Mouse (Mus musculus): Measurements from ENCODE around the gene Wfdc1. TPM values are rescaled to one million over a fixed set of nuclear protein-coding genes. Genes with fewer than 3 reads are reported as not detected.
A peak's percentile ranks its signal among the peaks of the same experiment; 100 is the strongest.

The Wfdc1 gene
- polyA plus RNA-seq, 1 experiment from 2014 or later, result 0.36 TPM

- peaks cover 53% of the 10 kb centered on the region for H3K27me3 ChIP-seq (replicated peaks; ENCODE audit: control insufficient read depth, insufficient read depth, low read length)
- no peak overlapping the region for H3K4me2 ChIP-seq
- ATAC-seq (replicated peaks; ENCODE audit: low FRiP score) (no peak), DNase-seq (ENCODE audit: low spot score) (no peak)
- H3K36me3 ChIP-seq (ENCODE audit: control insufficient read depth, insufficient read depth, low read length), result no peaks in the 10 kb centered on the region
- H3K9ac ChIP-seq (ENCODE audit: low read depth, low read length), result no peak overlapping the region
- no peak overlapping the region for H3K4me3 ChIP-seq (ENCODE audit: low read depth, low read length)
- WGBS, result 38% methylated on average over 14 of the region's 14 CpGs
- no peaks in the 10 kb centered on the region for H3K4me1 ChIP-seq (replicated peaks; ENCODE audit: control insufficient read depth, insufficient read depth, low read length)
- no peak overlapping the region for H3K27ac ChIP-seq (ENCODE audit: low read depth, low read length)
- no peaks in the 10 kb centered on the region for H3K9me3 ChIP-seq (ENCODE audit: control insufficient read depth, low read length)
These were observed 31.4 kb upstream of the Wfdc1 start for GRCm38 (mm10) chr8:119634616-119635336.

- H3K27me3 ChIP-seq (replicated peaks; ENCODE audit: control insufficient read depth, insufficient read depth, low read length), result peaks cover 53% of the 10 kb centered on the region
- 39% methylated on average over 6 of the region's 6 CpGs for WGBS
- H3K27ac ChIP-seq (ENCODE audit: low read depth, low read length), result no peak within 1 kb of the TSS
- ATAC-seq (replicated peaks; ENCODE audit: low FRiP score), result no peak
- no peak for DNase-seq (ENCODE audit: low spot score)
- 0 out of 2 replicates have a peak within 1 kb of the TSS, but pooled peaks have one; percentile 14 for H3K9ac ChIP-seq (ENCODE audit: low read depth, low read length)
- H3K4me3 ChIP-seq (ENCODE audit: low read depth, low read length), result no peak within 1 kb of the TSS
- no peaks in the 10 kb centered on the region for H3K9me3 ChIP-seq (ENCODE audit: control insufficient read depth, low read length)
- H3K4me1 ChIP-seq (replicated peaks; ENCODE audit: control insufficient read depth, insufficient read depth, low read length), result no peaks in the 10 kb centered on the region
- H3K36me3 ChIP-seq (ENCODE audit: control insufficient read depth, insufficient read depth, low read length), result no peaks in the 10 kb centered on the region
- H3K4me2 ChIP-seq, result no peak within 1 kb of the TSS
These were observed 30.8 kb upstream of the Wfdc1 start, which contains the start of gene Kcng4 for GRCm38 (mm10) chr8:119635378-119635777. TSS of gene Kcng4 (minus strand) at chr8:119635680.

- H3K9me3 ChIP-seq (ENCODE audit: control insufficient read depth, low read length), result no peaks in the 10 kb centered on the region
- peaks cover 48% of the 10 kb centered on the region for H3K27me3 ChIP-seq (replicated peaks; ENCODE audit: control insufficient read depth, insufficient read depth, low read length)
- no peaks in the 10 kb centered on the region for H3K4me1 ChIP-seq (replicated peaks; ENCODE audit: control insufficient read depth, insufficient read depth, low read length)
- WGBS, result 50% methylated on average over 2 of the region's 2 CpGs
- no peak overlapping the region for H3K27ac ChIP-seq (ENCODE audit: low read depth, low read length)
- ATAC-seq (replicated peaks; ENCODE audit: low FRiP score) (no peak), DNase-seq (ENCODE audit: low spot score) (no peak)
- H3K9ac ChIP-seq (ENCODE audit: low read depth, low read length), result no peak overlapping the region
- H3K4me3 ChIP-seq (ENCODE audit: low read depth, low read length), result no peak overlapping the region
- H3K4me2 ChIP-seq, result no peak overlapping the region
- no peaks in the 10 kb centered on the region for H3K36me3 ChIP-seq (ENCODE audit: control insufficient read depth, insufficient read depth, low read length)
These were observed 30.2 kb upstream of the Wfdc1 start for GRCm38 (mm10) chr8:119635958-119636357.

- Histone ChIP-seq H3K4me2 (no peak overlapping the region), H3K4me1 (replicated peaks; ENCODE audit: control insufficient read depth, insufficient read depth, low read length) (no peaks in the 10 kb centered on the region), H3K36me3 (ENCODE audit: control insufficient read depth, insufficient read depth, low read length) (no peaks in the 10 kb centered on the region), H3K9me3 (ENCODE audit: control insufficient read depth, low read length) (no peaks in the 10 kb centered on the region), H3K27me3 (replicated peaks; ENCODE audit: control insufficient read depth, insufficient read depth, low read length) (peaks cover 46% of the 10 kb centered on the region), H3K9ac (ENCODE audit: low read depth, low read length) (no peak overlapping the region), H3K4me3 (ENCODE audit: low read depth, low read length) (no peak overlapping the region), H3K27ac (ENCODE audit: low read depth, low read length) (no peak overlapping the region)
- no peak for DNase-seq (ENCODE audit: low spot score)
- no peak for ATAC-seq (replicated peaks; ENCODE audit: low FRiP score)
- WGBS, result 50% methylated on average over 7 of the region's 7 CpGs
These were observed 29.4 kb upstream of the Wfdc1 start for GRCm38 (mm10) chr8:119636766-119637165.

- Histone ChIP-seq H3K4me3 (ENCODE audit: low read depth, low read length) (no peak overlapping the region), H3K27ac (ENCODE audit: low read depth, low read length) (no peak overlapping the region), H3K4me1 (replicated peaks; ENCODE audit: control insufficient read depth, insufficient read depth, low read length) (no peaks in the 10 kb centered on the region), H3K36me3 (ENCODE audit: control insufficient read depth, insufficient read depth, low read length) (no peaks in the 10 kb centered on the region), H3K9ac (ENCODE audit: low read depth, low read length) (no peak overlapping the region), H3K9me3 (ENCODE audit: control insufficient read depth, low read length) (no peaks in the 10 kb centered on the region), H3K27me3 (replicated peaks; ENCODE audit: control insufficient read depth, insufficient read depth, low read length) (peaks cover 39% of the 10 kb centered on the region), H3K4me2 (no peak overlapping the region)
- 75% methylated on average over 4 of the region's 4 CpGs for WGBS
- no peak for ATAC-seq (replicated peaks; ENCODE audit: low FRiP score)
- DNase-seq (ENCODE audit: low spot score), result no peak
These were observed 28.8 kb upstream of the Wfdc1 start for GRCm38 (mm10) chr8:119637381-119637780.

- Histone ChIP-seq H3K4me2 (no peak overlapping the region), H3K4me3 (ENCODE audit: low read depth, low read length) (no peak overlapping the region), H3K9me3 (ENCODE audit: control insufficient read depth, low read length) (no peaks in the 10 kb centered on the region), H3K9ac (ENCODE audit: low read depth, low read length) (no peak overlapping the region), H3K27me3 (replicated peaks; ENCODE audit: control insufficient read depth, insufficient read depth, low read length) (peaks cover 31% of the 10 kb centered on the region), H3K4me1 (replicated peaks; ENCODE audit: control insufficient read depth, insufficient read depth, low read length) (no peaks in the 10 kb centered on the region), H3K27ac (ENCODE audit: low read depth, low read length) (no peak overlapping the region), H3K36me3 (ENCODE audit: control insufficient read depth, insufficient read depth, low read length) (no peaks in the 10 kb centered on the region; the same call in 1 of the 2 replicates)
- DNase-seq (ENCODE audit: low spot score), result no peak
- WGBS, result 80% methylated on average over 6 of the region's 6 CpGs
- ATAC-seq (replicated peaks; ENCODE audit: low FRiP score), result no peak
These were observed 27.9 kb upstream of the Wfdc1 start for GRCm38 (mm10) chr8:119638261-119638660.

GRCm38 (mm10) chr8:119639798-119640197 is 26.4 kb upstream of the Wfdc1 start:
- Histone ChIP-seq H3K4me1 (replicated peaks; ENCODE audit: control insufficient read depth, insufficient read depth, low read length) (no peaks in the 10 kb centered on the region), H3K9me3 (ENCODE audit: control insufficient read depth, low read length) (no peaks in the 10 kb centered on the region), H3K4me2 (no peak overlapping the region), H3K27me3 (replicated peaks; ENCODE audit: control insufficient read depth, insufficient read depth, low read length) (peaks cover 15% of the 10 kb centered on the region), H3K4me3 (ENCODE audit: low read depth, low read length) (no peak overlapping the region), H3K9ac (ENCODE audit: low read depth, low read length) (no peak overlapping the region), H3K36me3 (ENCODE audit: control insufficient read depth, insufficient read depth, low read length) (no peaks in the 10 kb centered on the region; the same call in 1 of the 2 replicates), H3K27ac (ENCODE audit: low read depth, low read length) (no peak overlapping the region)
- WGBS, result 68% methylated on average over 7 of the region's 7 CpGs
- DNase-seq (ENCODE audit: low spot score) (no peak), ATAC-seq (replicated peaks; ENCODE audit: low FRiP score) (no peak)

- WGBS, result 67% methylated on average over 5 of the region's 5 CpGs
- Histone ChIP-seq H3K9me3 (ENCODE audit: control insufficient read depth, low read length) (no peaks in the 10 kb centered on the region), H3K9ac (ENCODE audit: low read depth, low read length) (no peak overlapping the region), H3K4me1 (replicated peaks; ENCODE audit: control insufficient read depth, insufficient read depth, low read length) (no peaks in the 10 kb centered on the region), H3K36me3 (ENCODE audit: control insufficient read depth, insufficient read depth, low read length) (no peaks in the 10 kb centered on the region; the same call in 1 of the 2 replicates), H3K4me3 (ENCODE audit: low read depth, low read length) (no peak overlapping the region), H3K4me2 (no peak overlapping the region), H3K27me3 (replicated peaks; ENCODE audit: control insufficient read depth, insufficient read depth, low read length) (peaks cover 3% of the 10 kb centered on the region), H3K27ac (ENCODE audit: low read depth, low read length) (no peak overlapping the region)
- no peak for DNase-seq (ENCODE audit: low spot score)
- ATAC-seq (replicated peaks; ENCODE audit: low FRiP score), result no peak
These were observed 25.1 kb upstream of the Wfdc1 start for GRCm38 (mm10) chr8:119641058-119641457.

GRCm38 (mm10) chr8:119642960-119643359 is 23.2 kb upstream of the Wfdc1 start:
- Histone ChIP-seq H3K4me1 (replicated peaks; ENCODE audit: control insufficient read depth, insufficient read depth, low read length) (no peaks in the 10 kb centered on the region), H3K9me3 (ENCODE audit: control insufficient read depth, low read length) (no peaks in the 10 kb centered on the region), H3K27me3 (replicated peaks; ENCODE audit: control insufficient read depth, insufficient read depth, low read length) (no peaks in the 10 kb centered on the region), H3K4me2 (no peak overlapping the region), H3K4me3 (ENCODE audit: low read depth, low read length) (no peak overlapping the region), H3K36me3 (ENCODE audit: control insufficient read depth, insufficient read depth, low read length) (no peaks in the 10 kb centered on the region; the same call in 1 of the 2 replicates), H3K27ac (ENCODE audit: low read depth, low read length) (no peak overlapping the region), H3K9ac (ENCODE audit: low read depth, low read length) (no peak overlapping the region)
- ATAC-seq (replicated peaks; ENCODE audit: low FRiP score), result no peak
- WGBS, result 88% methylated on average over 1 of the region's 1 CpGs
- no peak for DNase-seq (ENCODE audit: low spot score)

All from liver, embryonic 11.5 days (tissue).